In the genomic region with DNA sequence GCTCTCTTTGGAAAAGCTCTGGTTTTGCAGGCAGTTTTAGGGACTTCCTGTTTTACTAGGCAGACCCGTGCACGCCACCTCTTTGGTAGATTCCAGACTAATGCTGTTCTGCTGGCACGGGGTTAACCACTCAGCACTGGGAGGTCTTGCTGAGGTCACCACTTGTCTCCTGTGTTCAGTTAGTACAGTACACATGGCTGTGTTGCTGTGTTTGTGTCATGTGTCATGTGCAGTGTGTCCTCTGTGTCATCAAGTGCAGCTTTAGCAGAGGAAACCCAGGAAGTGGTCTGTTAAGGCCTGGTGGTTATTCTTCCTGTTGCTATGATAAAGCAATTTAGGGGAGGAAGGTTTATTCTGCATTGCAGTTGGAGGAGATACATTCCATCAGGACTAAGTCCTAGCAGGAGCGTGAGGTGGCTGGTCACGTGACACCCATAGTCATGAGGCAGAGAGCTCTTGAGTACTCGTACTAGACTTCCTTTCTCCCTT, we compare ENCODE assay signal across 11 mouse cellular contexts. TPM values are rescaled to one million over a fixed set of nuclear protein-coding genes. Genes with fewer than 3 reads are reported as not detected.
DNase-seq lines count a peak whose midpoint lies in the region; ATAC-seq lines count a peak whose summit lies in the region.
"Had no signal": no experiment of that assay in that cellular context is flagged by ENCODE, and none has a peak within 500 bp of the region (broad histone marks: within the 10 kb centered on the region; RNA-seq: fewer than 3 reads in every experiment).

No protein-coding gene starts in this region.

- no peak overlapping the region for H3K4me3 ChIP-seq in liver, embryonic 15.5 days (replicated peaks)
- H3K4me3 ChIP-seq in forebrain, embryonic 15.5 days = no peak overlapping the region

- peak; percentile 94 for ATAC-seq in activated CD4-positive, CD25-positive, alpha-beta regulatory T cell, adult 4 months
- ATAC-seq in liver, embryonic 15.5 days (ENCODE audit: insufficient read depth) = peak; percentile 40; the same call in 1 of the 2 replicates
- peak; percentile 76 for ATAC-seq in neutrophil, adult 5-6 weeks (ENCODE audit: extremely low read depth, insufficient number of reproducible peaks, low FRiP score, poor library complexity, severe bottlenecking)
- no peak for ATAC-seq in forebrain, embryonic 15.5 days (replicated peaks)

- no peaks in the 10 kb centered on the region for H3K9me3 ChIP-seq in liver, embryonic 15.5 days (replicated peaks)
- no peaks in the 10 kb centered on the region for H3K9me3 ChIP-seq in forebrain, embryonic 15.5 days

- no peak overlapping the region for H3K9ac ChIP-seq in liver, embryonic 15.5 days
- no peak overlapping the region for H3K9ac ChIP-seq in forebrain, embryonic 15.5 days (replicated peaks)

- peak overlapping the region; percentile 6; the same call in 1 of the 2 replicates for H3K4me2 ChIP-seq in liver, embryonic 15.5 days
- H3K4me2 ChIP-seq in forebrain, embryonic 15.5 days (replicated peaks) = no peak overlapping the region

- H3K36me3 ChIP-seq in liver, embryonic 15.5 days (replicated peaks) = peaks cover 4% of the 10 kb centered on the region
- H3K36me3 ChIP-seq in forebrain, embryonic 15.5 days = peaks cover 2% of the 10 kb centered on the region; the same call in 1 of the 2 replicates

- peaks cover 29% of the 10 kb centered on the region for H3K4me1 ChIP-seq in liver, embryonic 15.5 days (replicated peaks)
- no peaks in the 10 kb centered on the region for H3K4me1 ChIP-seq in forebrain, embryonic 15.5 days

- WGBS in liver, embryonic 15.5 days (ENCODE audit: insufficient replicate concordance) = 24% methylated on average over 6 of the region's 6 CpGs
- WGBS in forebrain, embryonic 15.5 days = 82% methylated on average over 6 of the region's 6 CpGs

- no peaks in the 10 kb centered on the region for H3K27me3 ChIP-seq in liver, embryonic 15.5 days
- no peaks in the 10 kb centered on the region for H3K27me3 ChIP-seq in forebrain, embryonic 15.5 days

- H3K27ac ChIP-seq in liver, embryonic 15.5 days (replicated peaks) = peak overlapping the region; percentile 14; the same call in 1 of the 2 replicates
- no peak overlapping the region for H3K27ac ChIP-seq in forebrain, embryonic 15.5 days (replicated peaks)

- peak; percentile 94 for DNase-seq in heart, adult 11 months
- no peak for DNase-seq in heart, postnatal 36 days
- no peak for DNase-seq in cerebellum, postnatal 14 days
- no peak for DNase-seq in ovary, postnatal 36 days (ENCODE audit: low spot score)
- DNase-seq: adrenal gland, postnatal 10 days; gastrocnemius, postnatal 25 days; right cerebral cortex, adult 18-20 months had no signal

- intact Hi-C loops in heart, postnatal 36 days (cut with DNase I) = no loop called here

RNA-seq across cellular contexts. Expression of gene Tspyl3, which starts 10.4 kb away (rescaled TPM):
- 1 to 10 TPM; 1.0 to 1.6 TPM for total RNA-seq in heart, postnatal 36 days (2021)
- polyA plus RNA-seq in activated CD4-positive, CD25-positive, alpha-beta regulatory T cell, adult 4 months (2017; shearing (Covaris generic)) = 10 to 100 TPM; 25.3 to 25.6 TPM
- 2.1 and 2.6 TPM in 2 replicates for polyA plus RNA-seq in liver, embryonic 15.5 days (2015; fragmentation: Nextera tagmentation; extraction: Ambion mirVana)
- 7.7 and 8.5 TPM in 2 replicates for total RNA-seq in neutrophil, adult 5-6 weeks (2017)
- 29.4 and 33.1 TPM in 2 replicates for polyA plus RNA-seq in forebrain, embryonic 15.5 days (2015; fragmentation: Nextera tagmentation; extraction: Ambion mirVana)

RNA-seq across cellular contexts. Expression of gene Plagl2, which starts 26.4 kb away (rescaled TPM):
- 1 to 10 TPM; 4.0 to 4.2 TPM for total RNA-seq in heart, postnatal 36 days (2021)
- polyA plus RNA-seq in activated CD4-positive, CD25-positive, alpha-beta regulatory T cell, adult 4 months (2017; shearing (Covaris generic)) = 10 to 100 TPM; 20.9 to 26.3 TPM
- polyA plus RNA-seq in liver, embryonic 15.5 days (2015; fragmentation: Nextera tagmentation; extraction: Ambion mirVana) = 17.1 TPM in 2 replicates
- 7.0 and 8.0 TPM in 2 replicates for total RNA-seq in neutrophil, adult 5-6 weeks (2017)
- 6.8 and 7.7 TPM in 2 replicates for polyA plus RNA-seq in forebrain, embryonic 15.5 days (2015; fragmentation: Nextera tagmentation; extraction: Ambion mirVana)

RNA-seq across cellular contexts. Expression of gene Pofut1, which starts 26.5 kb away (rescaled TPM):
- 10 to 100 TPM; 13.7 to 14.6 TPM for total RNA-seq in heart, postnatal 36 days (2021)
- 1 to 10 TPM; 8.8 to 9.4 TPM for polyA plus RNA-seq in activated CD4-positive, CD25-positive, alpha-beta regulatory T cell, adult 4 months (2017; shearing (Covaris generic))
- polyA plus RNA-seq in liver, embryonic 15.5 days (2015; fragmentation: Nextera tagmentation; extraction: Ambion mirVana) = 2.6 TPM in 2 replicates
- 19.2 and 20.0 TPM in 2 replicates for total RNA-seq in neutrophil, adult 5-6 weeks (2017)
- 5.7 and 6.6 TPM in 2 replicates for polyA plus RNA-seq in forebrain, embryonic 15.5 days (2015; fragmentation: Nextera tagmentation; extraction: Ambion mirVana)

RNA-seq across cellular contexts. Expression of gene Tm9sf4, which starts 53.7 kb away (rescaled TPM):
- 10 to 100 TPM; 48.6 to 52.9 TPM for total RNA-seq in heart, postnatal 36 days (2021)
- polyA plus RNA-seq in activated CD4-positive, CD25-positive, alpha-beta regulatory T cell, adult 4 months (2017; shearing (Covaris generic)) = 10 to 100 TPM; 24.1 to 41.4 TPM
- 29.6 and 29.7 TPM in 2 replicates for polyA plus RNA-seq in liver, embryonic 15.5 days (2015; fragmentation: Nextera tagmentation; extraction: Ambion mirVana)
- 44.8 and 59.6 TPM in 2 replicates for total RNA-seq in neutrophil, adult 5-6 weeks (2017)
- polyA plus RNA-seq in forebrain, embryonic 15.5 days (2015; fragmentation: Nextera tagmentation; extraction: Ambion mirVana) = 70.0 and 71.9 TPM in 2 replicates
